Mouse (Mus musculus) thymus, adult 18-20 months (tissue): ENCODE data around the gene Hmmr.
A peak's percentile ranks its signal among the peaks of the same experiment; 100 is the strongest.
"Not testable (repeated sequence)": the region's sequence is repeated elsewhere in the genome, so short reads cannot be mapped to it uniquely, and the experiment has no call there.

ENCODE experiments used
- DNase-seq, 2 experiments: peaks; one replicate each; pipeline ENCODE4 v3.0.0; 2022; ENCODE audit warnings: mixed read lengths in 2 of 2

The Hmmr gene

DNA sequence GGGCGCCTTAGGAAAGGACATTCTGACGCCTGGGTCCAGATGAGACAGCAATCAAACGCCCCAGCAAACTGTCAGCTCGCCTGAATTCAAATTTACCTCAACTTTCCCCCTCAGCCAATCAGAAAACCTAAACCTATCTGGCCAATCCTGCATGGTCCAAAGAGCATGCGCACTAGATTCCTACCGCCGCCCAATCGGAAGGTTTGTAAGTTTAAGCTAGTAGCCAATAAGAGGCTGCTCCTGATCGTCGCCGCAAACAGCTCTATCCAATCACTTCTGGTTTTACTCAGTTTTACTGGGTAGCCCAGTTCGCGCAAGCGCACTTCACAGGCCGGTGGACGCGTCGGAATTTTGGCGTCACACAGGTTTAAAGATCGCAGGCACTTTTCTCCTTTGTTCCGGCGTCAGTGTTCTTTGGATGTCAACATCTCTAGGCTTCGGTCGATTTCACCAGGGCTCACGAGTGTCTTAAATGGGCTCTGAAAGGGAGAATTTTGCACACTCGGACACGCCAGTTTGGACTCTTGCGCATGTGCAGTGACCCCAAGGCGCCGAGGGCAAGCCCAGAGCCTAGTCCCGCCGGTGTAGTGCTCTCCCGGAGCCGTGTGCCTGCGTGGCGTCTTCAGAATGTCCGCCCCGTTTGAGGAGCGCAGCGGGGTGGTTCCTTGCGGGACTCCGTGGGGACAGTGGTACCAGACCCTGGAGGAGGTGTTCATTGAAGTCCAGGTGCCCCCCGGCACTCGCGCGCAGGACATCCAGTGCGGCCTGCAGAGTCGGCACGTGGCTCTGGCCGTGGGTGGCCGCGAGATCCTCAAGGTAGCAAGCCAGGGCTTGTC lies at the start of gene Hmmr, which contains the start of gene Nudcd2:
Gene Hmmr, minus strand, starts transcription at position 84 of the 836 bp plus-strand sequence.
Gene Nudcd2, plus strand, starts transcription at position 329 of the 836 bp plus-strand sequence.
- DNase-seq, result peak; percentile 86 to 94

DNA sequence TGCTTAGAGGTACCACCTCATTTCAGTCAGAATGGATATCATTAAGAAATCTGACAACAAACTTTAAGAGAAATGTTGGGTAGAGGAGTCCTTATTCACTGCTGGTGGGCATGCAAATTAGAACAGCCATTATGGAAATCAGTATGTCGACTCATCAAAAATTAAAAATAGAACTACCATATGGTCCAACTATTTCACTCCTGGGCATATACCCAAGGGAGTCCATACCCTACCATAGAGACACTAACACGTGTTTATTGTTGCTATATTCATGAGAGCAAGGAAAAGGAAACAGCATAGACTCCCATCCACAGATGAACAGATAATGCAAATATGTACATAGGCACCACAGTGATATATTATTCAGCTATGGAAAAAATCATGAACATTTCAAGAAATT lies 48.6 kb upstream of the Hmmr start:
- no peak for DNase-seq

DNA sequence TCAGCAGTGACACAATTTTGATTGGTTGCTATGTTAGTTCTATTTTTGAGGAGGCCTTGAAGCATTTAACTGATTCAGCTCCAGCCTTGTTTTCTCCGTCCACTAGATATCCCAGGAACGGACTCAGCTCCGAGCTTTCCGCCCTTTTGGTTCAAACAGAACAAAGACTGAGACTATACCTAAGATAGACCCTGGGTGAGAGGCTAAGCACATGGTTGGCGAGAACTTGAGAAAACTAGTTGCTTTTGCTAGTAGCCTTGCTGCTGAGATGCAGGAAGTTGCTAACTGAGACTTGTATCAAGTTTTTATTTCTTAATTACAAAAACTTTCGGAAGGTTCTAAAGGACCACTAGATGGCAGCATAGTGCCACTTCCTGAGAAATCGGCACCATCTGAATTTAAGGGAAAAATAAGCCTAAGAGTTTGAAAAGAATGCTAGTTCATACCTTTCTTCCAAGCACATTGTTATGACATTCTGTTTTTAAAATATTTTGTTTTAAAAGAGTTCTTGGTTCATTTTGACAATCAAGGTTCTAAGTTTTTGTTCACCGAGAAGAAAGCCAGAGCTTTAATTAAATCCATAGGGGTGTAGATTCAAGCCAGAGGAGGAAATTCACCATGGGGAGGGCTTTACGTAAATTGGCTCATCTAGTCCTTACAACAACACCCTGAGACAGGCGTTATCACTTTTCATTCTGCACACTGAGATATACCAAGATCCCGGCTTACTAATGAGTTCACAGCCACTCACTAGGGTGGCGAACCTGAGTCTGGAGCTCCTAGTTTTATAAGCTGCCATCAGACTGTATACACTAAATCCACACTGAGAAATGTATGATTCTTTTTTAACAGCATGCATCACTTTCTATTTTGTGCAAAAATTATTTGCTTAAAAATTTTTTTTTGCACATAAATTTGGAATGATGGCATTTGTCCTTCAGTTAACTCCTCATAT lies 42.4 kb upstream of the Hmmr start:
- no peak for DNase-seq

DNA sequence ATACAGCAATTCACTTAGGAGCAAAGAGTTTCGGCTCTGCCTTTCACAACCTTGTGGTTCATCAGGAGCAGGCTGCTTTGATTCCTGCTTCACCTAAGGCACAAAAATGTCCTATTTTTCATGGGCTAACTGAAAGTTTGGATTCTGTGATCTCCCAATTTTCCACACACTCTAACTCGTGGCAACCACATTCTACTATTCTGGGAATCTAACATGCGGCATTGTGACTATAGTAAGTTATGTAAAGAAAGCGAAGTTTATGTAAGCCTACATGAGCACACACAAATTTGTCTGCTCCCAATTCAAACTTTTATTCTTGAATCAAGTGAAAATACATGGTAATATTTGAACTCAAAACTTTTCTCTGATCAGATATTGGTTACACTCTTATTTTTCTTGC lies 31.5 kb upstream of the Hmmr start:
- DNase-seq, result no peak

DNA sequence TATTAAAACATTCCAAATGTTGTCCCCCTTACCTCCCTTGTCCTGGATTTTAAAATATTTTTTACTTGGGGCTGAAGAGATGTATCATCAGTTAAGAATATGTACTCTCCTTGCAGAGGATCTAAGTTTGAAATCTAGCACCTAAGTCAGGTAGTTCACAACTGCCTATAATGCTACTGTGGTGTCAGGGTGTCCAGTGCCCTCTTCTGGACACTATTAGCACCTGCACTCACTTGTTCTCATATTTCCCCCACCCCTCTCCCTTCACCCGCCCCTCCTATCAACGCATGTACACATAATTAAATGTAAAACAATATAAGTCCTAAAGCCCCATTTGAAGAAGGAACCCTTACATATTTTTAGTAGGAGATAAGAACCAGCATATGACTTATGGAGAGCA lies 30.2 kb upstream of the Hmmr start:
- DNase-seq, result no peak

DNA sequence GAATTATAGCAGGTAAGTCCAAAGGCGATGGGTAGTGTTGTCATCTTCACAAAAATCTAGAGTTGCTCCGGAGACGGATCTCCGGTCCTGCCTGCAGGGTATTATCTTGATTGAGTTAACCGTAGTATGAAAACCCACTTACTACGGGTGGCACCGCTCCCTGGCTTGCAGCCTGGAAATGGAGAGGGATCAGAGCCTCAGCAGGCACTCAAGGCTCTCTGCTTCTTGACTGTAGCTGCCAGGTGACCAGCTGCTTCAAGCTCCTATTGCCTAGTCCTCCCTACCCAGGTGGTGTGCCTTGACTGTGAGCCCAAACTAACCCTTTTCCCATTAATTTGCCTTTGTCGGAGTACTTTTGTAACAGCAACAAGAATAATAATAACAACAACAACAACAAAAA lies 26.7 kb upstream of the Hmmr start:
- DNase-seq, result no peak

DNA sequence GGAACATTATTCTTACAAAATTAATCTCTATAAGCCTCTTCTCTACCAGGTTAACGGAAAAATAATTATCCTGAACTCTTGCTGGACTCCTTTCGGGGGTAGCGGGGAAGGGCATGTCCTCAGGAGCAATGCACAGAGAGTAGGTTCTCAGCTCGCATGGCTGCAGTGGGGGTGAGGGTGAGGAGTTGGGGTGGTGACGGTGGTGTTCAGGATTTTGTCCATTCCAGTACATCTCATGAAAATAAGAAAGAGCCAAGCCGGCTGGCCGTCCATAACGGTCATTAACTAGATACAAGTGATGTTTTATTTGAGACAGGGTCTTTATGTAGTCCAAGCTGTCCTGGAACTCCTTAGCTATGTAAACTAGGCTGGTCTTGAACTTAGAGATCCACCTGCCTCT lies 22.7 kb upstream of the Hmmr start:
- DNase-seq, result no peak

DNA sequence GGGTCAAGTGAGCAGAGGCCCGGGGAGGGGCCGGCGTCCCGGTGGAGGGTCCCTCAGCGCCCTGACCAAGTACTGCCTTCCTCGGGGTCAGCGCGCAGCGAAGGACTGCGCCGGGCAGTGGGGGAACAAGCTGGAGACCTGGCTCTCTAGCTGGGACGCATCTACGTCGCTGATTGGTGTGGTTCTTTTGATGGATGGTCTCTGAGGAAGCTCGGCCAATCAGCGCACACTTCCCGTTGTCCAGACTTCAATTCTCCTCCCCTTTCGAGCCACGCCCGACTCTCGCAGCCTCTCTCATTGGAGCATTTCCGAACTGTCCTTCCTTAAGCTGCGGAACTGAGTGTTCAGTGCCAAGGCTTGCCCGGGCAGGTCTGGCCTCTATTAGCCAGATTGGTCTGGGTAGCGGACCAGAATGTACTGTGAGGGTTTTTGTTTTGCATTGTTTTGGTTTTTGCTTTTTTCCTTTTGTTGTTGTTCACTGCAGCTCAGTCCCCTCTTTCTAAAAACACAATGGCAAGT lies 21.9 kb upstream of the Hmmr start, which contains the start of gene Ccng1:
Gene Ccng1, minus strand, starts transcription at position 203 of the 519 bp plus-strand sequence.
- peak; percentile 83 to 88 for DNase-seq

DNA sequence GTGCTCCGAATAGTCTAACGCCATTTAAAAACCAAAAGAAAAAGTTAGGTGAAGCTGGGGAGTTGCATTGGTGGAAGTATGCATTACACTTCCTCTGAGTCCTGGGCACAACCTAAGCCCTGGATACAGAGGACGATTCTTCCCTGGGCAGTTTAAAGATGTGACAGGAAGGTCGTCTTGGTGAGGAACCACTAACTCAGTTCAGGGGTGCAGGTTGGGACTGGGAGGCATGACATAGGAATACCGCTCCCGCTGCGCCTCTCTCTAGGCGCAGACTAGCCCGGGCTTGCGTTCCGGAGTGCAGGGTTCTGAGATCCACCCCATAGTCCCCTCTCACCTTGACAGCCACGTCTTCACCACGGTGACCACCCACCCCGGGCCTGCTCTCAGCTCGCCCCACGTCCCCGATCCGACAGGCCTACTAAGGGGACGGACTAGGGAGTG lies 21.5 kb upstream of the Hmmr start:
- DNase-seq, result no peak

DNA sequence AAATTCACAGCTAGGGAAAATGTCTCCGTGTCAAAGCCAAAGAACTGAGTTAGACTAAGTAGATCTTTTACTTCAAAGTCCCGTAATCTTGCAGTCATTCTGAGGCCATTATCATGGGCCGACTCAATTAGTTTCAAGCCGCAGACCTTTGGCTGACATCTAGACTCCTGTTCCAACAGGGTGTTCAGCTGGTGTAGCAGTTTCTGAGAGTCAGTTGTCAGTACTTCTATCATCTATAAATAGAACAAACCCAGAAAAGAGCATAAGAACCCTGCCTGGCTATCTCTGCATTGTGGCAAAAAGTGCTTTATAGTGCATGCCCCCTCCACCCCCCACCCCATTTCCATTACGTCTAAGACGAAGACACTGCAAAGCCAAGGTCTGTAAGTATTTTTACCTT lies 20.6 kb upstream of the Hmmr start:
- DNase-seq, result no peak

DNA sequence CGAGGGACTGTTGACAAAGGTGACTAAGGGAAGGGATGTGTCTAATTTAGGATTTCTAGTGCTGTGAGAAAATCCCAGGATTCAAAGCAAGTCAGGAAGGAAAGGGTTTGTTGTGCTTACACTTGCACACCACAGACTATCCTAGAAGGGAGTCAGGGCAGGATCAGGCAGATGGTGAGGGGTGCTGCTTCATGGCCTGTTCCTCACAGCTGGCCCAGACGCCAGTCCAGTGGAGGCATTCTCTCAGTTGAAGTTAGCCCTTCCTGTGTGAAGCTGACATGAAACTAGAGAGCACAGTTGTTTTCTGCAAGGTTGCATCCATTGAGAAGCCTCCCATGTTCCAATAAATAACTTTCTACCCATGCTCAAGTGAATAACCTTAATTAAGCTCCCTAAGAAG lies 14.5 kb upstream of the Hmmr start:
- DNase-seq, result no peak

DNA sequence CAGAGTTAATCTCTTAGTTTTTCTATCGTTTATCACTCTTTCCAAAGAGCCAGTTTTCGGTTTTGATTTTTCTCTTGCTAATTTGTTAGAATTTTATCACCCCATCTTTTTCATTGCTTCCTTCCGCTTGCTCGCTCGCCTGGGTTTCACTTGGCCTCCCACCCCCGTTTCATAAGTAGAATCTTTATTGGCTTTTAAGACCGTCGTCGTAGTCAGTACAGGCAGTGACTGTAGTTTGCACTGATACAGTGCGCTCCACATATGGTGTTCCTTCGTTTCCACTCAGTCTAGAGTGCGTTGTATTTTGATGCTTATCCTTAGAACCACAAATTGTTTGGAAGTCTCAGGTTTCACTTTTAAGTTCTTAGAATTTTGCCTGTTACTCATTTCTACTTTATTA lies 13.1 kb upstream of the Hmmr start:
- DNase-seq, result no peak

DNA sequence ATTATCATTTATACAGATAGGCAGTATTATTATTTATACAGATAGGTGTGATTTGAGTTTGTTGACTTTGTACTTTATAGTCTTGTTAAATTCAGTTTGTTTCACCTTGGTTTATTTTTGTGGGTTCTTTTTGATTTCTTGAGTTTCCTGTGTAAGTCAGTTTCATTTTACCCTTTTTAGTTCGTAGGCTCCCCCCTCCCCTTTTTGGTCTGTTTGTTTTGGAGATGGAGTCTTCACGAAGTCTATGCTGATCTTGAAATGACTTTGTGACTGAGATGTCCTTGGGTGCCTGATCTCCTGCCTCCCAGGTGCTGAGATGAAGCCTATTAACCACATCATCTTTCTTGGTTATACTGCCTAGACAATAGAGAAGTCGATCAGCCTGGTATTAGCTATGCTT lies 11.1 kb upstream of the Hmmr start:
- DNase-seq, result no peak

DNA sequence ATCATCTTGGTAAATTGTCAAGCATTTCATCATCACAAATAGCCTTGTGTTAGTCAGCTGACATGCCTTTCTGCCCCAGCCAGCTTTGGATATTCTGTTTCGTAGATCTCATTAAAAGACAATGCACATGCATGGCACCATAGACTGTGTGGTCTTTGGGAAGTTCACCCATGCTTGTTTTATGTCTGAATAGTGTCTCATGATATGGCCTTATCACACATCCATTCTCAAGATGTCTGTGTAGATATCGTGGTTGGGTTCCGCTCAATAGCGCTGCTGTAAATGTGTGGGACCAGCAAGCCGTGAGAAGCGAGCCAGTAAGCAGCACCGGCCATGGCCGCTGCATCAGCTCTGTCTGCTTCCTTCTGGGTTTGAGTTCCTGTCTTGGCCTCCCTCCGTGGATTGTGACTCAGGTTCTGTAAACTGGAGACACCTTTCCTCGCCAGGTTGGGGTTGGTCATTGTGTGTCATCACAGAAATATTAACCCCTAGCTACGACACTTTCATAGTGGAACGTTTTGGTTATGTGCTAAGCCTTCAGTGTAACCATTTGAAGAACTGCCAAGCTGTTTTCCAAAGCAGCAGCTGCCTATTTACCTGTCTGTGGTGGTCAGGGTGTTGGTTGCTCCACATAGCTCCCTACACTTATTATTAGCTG lies 8.5 kb upstream of the Hmmr start:
- DNase-seq, result no peak

DNA sequence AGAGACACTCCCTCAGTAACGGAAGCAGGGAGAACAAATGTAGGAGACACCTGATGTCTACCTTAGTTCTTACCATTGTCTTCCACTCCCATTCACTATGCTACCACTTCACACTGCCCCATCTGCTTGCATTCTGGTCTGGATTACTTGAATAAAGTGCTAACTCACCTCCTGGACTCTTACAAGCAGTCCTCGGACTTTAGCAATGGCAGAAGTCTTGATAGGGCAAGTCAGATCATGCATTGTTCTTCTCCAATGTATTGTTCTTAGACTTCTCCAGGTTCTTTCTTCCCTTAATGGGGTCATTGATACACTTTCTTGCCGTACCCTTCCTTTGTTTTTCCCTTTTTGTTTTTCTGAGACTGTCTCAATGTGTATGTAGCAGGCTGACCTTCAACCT lies 4.1 kb upstream of the Hmmr start:
- no peak for DNase-seq

DNA sequence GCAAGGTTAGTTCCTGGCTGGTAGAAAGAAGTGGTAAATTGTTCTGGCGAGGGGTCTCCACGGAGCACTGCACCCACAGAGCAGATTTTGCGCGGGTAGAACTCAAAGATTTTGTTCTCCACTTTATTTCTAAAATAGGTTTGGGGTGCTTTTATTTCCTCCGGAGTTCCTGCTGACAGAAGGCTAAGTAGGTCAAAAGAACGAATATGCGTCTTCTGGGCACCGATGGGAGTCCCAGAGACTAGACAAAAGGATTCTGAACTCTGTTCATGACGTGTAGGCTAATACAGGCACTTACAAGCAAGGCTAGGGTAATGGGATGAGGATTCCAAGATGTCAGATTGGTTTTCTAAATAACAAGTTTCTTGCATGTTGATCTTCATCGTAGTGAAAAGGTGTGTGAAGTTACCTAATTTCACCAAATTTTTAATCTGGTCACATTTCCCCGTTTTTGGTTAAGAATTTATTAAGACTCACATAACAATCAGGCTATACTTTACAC lies 1.1 kb upstream of the Hmmr start:
- DNase-seq, result no peak

DNA sequence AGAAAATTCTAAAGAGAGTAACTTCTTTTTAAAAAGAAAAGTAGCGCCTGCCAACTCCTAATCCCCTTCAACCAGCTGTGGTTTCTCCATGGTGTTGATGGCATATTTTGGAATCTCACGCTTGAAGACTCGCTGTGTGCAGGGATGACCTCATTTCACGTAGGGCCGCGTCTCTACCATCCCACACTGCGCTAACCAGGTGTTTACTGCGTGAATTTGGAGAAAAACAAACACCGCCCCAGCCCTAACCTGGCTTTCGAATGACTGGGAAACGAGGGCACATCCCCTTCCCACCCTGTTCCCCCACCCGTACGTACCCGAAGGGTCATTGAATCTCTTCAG lies 254 bp downstream of the Hmmr start:
- DNase-seq, result no peak

DNA sequence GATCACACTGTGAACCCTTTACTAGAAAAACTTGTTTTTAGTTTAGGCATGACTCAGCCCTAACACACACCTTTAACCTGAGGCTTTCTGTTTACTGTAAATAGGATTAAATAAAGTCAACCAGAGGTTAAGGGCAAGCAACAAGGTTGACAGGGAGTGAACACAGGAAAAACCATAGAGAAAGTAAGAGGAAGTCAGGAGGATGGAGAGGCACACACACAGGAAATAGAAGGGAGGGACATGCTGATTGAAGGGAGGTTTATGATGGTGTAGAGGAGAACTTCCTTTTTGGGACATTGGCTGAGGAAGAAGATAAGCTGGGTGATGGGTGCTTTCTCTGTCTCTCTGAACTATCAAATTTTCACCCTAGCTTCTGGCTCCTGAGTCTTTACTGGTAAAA lies 14.9 kb downstream of the Hmmr start:
- no peak for DNase-seq

DNA sequence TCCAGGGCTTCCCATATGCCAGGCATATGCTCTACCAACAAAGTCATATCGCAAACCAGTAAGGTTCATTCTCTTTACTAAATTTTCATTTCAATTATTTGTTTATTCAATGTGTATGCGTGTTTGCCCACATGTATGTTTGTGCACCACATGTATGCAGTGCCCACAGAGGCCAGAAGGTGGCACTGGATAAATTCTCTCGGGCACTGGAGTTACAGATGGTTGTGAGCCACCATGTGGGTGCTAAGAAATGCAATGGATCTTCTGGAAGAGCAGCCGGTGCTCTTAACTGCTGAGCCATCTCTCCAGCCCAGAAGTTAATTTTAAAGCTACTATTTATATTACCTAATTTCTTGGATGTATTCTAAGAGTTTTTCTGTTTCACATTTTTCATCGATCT lies 17.7 kb downstream of the Hmmr start:
- DNase-seq, result no peak

DNA sequence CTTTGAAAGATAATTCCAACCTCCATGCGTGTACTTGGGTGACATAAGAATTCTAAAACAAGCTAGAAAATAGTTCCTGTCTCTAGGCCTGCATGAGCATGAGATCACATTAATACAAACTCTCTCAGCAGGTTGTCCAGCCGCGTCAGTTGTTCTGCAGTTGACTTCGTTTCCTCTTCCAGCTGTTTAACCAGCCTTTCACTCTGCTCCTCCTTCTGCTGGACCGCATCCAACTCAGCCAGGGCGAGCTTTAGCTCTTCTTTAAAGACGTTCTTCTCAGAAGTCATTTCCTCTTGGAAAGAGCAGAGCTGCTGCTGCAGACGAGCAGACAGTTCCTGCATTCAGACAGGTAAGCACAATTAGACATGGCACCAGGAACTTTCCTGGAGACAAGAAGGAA lies 19.4 kb downstream of the Hmmr start:
- DNase-seq, result no peak

DNA sequence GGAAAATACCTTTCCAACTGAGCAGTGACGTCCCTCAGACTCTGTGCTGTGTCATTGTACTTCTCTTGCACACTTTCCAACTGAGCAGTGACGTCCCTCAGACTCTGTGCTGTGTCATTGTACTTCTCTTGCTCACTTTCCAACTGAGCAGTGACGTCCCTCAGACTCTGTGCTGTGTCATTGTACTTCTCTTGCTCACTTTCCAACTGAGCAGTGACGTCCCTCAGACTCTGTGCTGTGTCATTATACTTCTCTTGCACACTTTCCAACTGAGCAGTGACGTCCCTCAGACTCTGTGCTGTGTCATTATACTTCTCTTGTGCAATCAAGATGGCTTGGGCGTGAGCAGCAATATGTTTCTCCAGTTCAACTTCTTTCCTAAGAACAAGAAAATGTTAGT lies 23.3 kb downstream of the Hmmr start:
- DNase-seq, result not testable (repeated sequence)

DNA sequence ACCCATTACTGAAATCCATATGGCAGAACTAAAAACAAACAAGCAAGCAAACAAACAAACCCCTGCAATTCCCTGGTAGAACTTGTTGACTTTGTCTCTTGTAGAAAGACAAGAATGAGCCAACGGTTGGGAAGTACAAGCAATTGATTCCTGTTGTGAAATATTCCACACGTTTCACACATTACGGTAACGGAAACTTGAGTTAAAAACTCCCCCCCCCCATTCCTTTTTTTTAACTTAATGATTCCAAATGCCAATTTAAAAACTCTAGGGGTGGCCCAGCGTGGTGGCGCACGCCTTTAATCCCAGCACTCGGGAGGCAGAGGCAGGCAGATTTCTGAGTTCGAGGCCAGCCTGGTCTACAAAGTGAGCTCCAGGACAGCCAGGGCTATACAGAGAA lies 38.1 kb downstream of the Hmmr start, which contains the start of gene Mat2b:
Gene Mat2b, minus strand, starts transcription at position 101 of the 400 bp plus-strand sequence.
- no peak for DNase-seq
